Mouse (Mus musculus): ENCODE measurements at regions not wholly inside any gene's neighbourhood (a gene's known extent, or its start where the extent isn't known, plus 50 kb on each side); places are given as distances from the start of the nearest gene placed in this dataset.

- Histone ChIP-seq H3K27me3 (ENCODE audit: insufficient read depth, low read length) (no peaks in the 10 kb centered on the region), H3K4me2 (ENCODE audit: low read depth) (peak overlapping the region; percentile 24), H3K4me1 (ENCODE audit: insufficient read depth) (0 out of 2 replicates have a peak, but pooled peaks cover 4% of the 10 kb centered on the region), H3K4me3 (ENCODE audit: low read depth, low read length) (no peak overlapping the region), H3K36me3 (ENCODE audit: insufficient read depth) (no peaks in the 10 kb centered on the region), H3K9ac (peak overlapping the region; percentile 28; the same call in 1 of the 2 replicates), H3K27ac (ENCODE audit: low read depth, low read length) (no peak overlapping the region), H3K9me3 (ENCODE audit: low read length) (no peaks in the 10 kb centered on the region)
- ATAC-seq (peak; percentile 55; the same call in 1 of the 2 replicates), DNase-seq (peak; percentile 21)
- TF ChIP-seq CTCF (IDR thresholded peaks at IDR 0.05; ENCODE audit: low read depth) = no peak
- WGBS = 9% methylated on average over 10 of the region's 10 CpGs
Observed at GRCm38 (mm10) chr1:75680366-75680765, 134.3 kb downstream of the Slc4a3 start.

DNA sequence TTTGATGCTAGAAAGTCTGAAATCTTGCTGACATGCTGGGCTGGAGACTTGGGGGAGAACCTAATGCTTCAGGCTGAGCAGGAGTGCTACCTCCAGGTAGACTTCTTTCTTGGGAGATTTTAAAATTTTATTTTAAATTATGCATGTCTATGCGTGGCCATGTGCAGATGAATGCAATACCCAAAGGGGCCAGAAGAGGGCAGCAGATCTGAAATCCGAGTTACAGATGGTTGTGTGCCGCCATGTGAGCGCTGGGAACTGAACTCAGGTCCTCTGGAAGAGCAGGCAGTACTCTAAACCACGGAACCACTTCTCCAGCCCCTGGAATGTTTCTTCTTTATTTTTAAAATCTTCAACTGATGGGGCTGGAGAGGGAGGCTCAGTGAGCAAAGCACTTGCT, 135.8 kb downstream of the Slc4a3 start:
- no peaks in the 10 kb centered on the region for H3K9me3 ChIP-seq (ENCODE audit: low read length)
- peak; percentile 38 for TF ChIP-seq CTCF (IDR thresholded peaks at IDR 0.05; ENCODE audit: low read depth)
- 0 out of 2 replicates have a peak, but pooled peaks cover 4% of the 10 kb centered on the region for H3K4me1 ChIP-seq (ENCODE audit: insufficient read depth)
- DNase-seq (no peak), ATAC-seq (no peak)
- no peak overlapping the region for H3K4me3 ChIP-seq (ENCODE audit: low read depth, low read length)
- H3K9ac ChIP-seq = no peak overlapping the region
- H3K4me2 ChIP-seq (ENCODE audit: low read depth) = no peak overlapping the region
- H3K27me3 ChIP-seq (ENCODE audit: insufficient read depth, low read length) = no peaks in the 10 kb centered on the region
- H3K36me3 ChIP-seq (ENCODE audit: insufficient read depth) = no peaks in the 10 kb centered on the region
- no peak overlapping the region for H3K27ac ChIP-seq (ENCODE audit: low read depth, low read length)
- 96% methylated on average over 5 of the region's 5 CpGs for WGBS

- H3K4me3 ChIP-seq (ENCODE audit: low read depth, low read length) = no peak overlapping the region
- H3K4me2 ChIP-seq (ENCODE audit: low read depth) = no peak overlapping the region
- no peak for TF ChIP-seq CTCF (IDR thresholded peaks at IDR 0.05; ENCODE audit: low read depth)
- no peaks in the 10 kb centered on the region for H3K36me3 ChIP-seq (ENCODE audit: insufficient read depth)
- no peak overlapping the region for H3K27ac ChIP-seq (ENCODE audit: low read depth, low read length)
- no peak overlapping the region for H3K9ac ChIP-seq
- no peaks in the 10 kb centered on the region for H3K9me3 ChIP-seq (ENCODE audit: low read length)
- no peaks in the 10 kb centered on the region for H3K4me1 ChIP-seq (ENCODE audit: insufficient read depth)
- ATAC-seq (peak; percentile 42; the same call in 1 of the 2 replicates), DNase-seq (no peak)
- no peaks in the 10 kb centered on the region; the same call in 1 of the 2 replicates for H3K27me3 ChIP-seq (ENCODE audit: insufficient read depth, low read length)
- WGBS = 38% methylated on average over 1 of the region's 1 CpGs
Observed at GRCm38 (mm10) chr1:75692781-75693180, 146.7 kb downstream of the Slc4a3 start.

GRCm38 (mm10) chr1:75693231-75693914, 147.3 kb downstream of the Slc4a3 start:
- WGBS = 18% methylated on average over 12 of the region's 12 CpGs
- Histone ChIP-seq H3K4me3 (ENCODE audit: low read depth, low read length) (no peak overlapping the region), H3K4me1 (ENCODE audit: insufficient read depth) (no peaks in the 10 kb centered on the region), H3K9ac (no peak overlapping the region), H3K36me3 (ENCODE audit: insufficient read depth) (no peaks in the 10 kb centered on the region), H3K27me3 (ENCODE audit: insufficient read depth, low read length) (no peaks in the 10 kb centered on the region; the same call in 1 of the 2 replicates), H3K4me2 (ENCODE audit: low read depth) (no peak overlapping the region), H3K9me3 (ENCODE audit: low read length) (no peaks in the 10 kb centered on the region), H3K27ac (ENCODE audit: low read depth, low read length) (no peak overlapping the region)
- no peak for DNase-seq
- peak; percentile 31; the same call in 1 of the 2 replicates for TF ChIP-seq CTCF (IDR thresholded peaks at IDR 0.05; ENCODE audit: low read depth)
- ATAC-seq = peak; percentile 59

DNA sequence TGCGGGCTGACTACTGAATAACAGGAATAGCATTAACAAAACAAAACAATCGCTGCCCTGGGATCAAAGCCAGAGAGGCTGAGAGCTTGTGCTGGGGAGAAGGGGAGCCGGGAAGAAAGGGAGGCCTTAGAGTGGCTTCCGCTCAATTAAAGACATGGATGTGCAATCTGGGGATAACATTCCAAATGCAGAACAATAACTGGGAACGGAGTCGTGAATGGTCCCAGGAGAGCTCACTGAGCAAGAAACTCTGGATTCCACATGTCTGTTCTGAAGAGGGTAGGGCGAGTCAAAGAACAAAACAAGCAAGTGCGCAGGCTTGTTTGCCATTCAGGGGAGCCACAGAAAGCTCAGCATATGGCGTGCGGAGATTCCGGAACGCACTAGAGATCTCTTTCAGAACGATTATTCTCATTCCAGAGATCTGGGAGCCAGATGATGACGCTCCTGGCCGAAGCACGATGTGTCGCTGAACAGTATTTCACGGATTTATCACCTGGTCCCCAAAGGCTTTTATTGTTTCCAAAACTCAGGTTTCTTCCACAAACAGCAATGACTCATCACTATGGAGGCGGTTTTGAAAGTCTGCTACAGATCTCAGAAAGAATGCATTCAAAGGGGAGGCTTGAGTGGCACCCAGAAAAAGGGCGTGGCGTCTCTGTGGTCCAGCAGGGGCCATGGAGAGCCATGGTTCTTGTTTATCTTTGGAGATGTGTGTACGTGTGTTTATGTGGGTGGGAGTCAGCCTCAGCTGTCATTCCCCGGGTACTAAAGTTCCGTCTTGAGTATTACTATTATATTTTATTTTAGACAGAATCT, 159.0 kb downstream of the Slc4a3 start:
- peak overlapping the region; percentile 19; the same call in 1 of the 2 replicates for H3K9ac ChIP-seq

GRCm38 (mm10) chr1:75706126-75706525, 160.1 kb downstream of the Slc4a3 start:
- Histone ChIP-seq H3K27me3 (ENCODE audit: insufficient read depth, low read length) (0 out of 2 replicates have a peak, but pooled peaks cover 3% of the 10 kb centered on the region), H3K4me3 (ENCODE audit: low read depth, low read length) (no peak overlapping the region), H3K4me1 (ENCODE audit: insufficient read depth) (no peaks in the 10 kb centered on the region), H3K9ac (no peak overlapping the region), H3K4me2 (ENCODE audit: low read depth) (no peak overlapping the region), H3K27ac (ENCODE audit: low read depth, low read length) (no peak overlapping the region), H3K36me3 (ENCODE audit: insufficient read depth) (no peaks in the 10 kb centered on the region), H3K9me3 (ENCODE audit: low read length) (no peaks in the 10 kb centered on the region)
- no peak for TF ChIP-seq CTCF (IDR thresholded peaks at IDR 0.05; ENCODE audit: low read depth)
- no peak for ATAC-seq
- DNase-seq = no peak
- WGBS = 79% methylated on average over 9 of the region's 9 CpGs

More for the DNA sequence above, 159.0 kb downstream of the Slc4a3 start:
- H3K4me2 ChIP-seq (ENCODE audit: low read depth) = peak overlapping the region; percentile 46
- no peak for TF ChIP-seq CTCF (IDR thresholded peaks at IDR 0.05; ENCODE audit: low read depth)
- no peak overlapping the region for H3K27ac ChIP-seq (ENCODE audit: low read depth, low read length)
- DNase-seq (peak; percentile 72), ATAC-seq (peak; percentile 64)
- no peaks in the 10 kb centered on the region for H3K36me3 ChIP-seq (ENCODE audit: insufficient read depth)
- H3K9me3 ChIP-seq (ENCODE audit: low read length) = no peaks in the 10 kb centered on the region
- 14% methylated on average over 24 of the region's 24 CpGs for WGBS
- peak overlapping the region; percentile 20; the same call in 1 of the 2 replicates for H3K4me3 ChIP-seq (ENCODE audit: low read depth, low read length)
- 0 out of 2 replicates have a peak, but pooled peaks cover 3% of the 10 kb centered on the region for H3K27me3 ChIP-seq (ENCODE audit: insufficient read depth, low read length)
- no peaks in the 10 kb centered on the region for H3K4me1 ChIP-seq (ENCODE audit: insufficient read depth)

DNA sequence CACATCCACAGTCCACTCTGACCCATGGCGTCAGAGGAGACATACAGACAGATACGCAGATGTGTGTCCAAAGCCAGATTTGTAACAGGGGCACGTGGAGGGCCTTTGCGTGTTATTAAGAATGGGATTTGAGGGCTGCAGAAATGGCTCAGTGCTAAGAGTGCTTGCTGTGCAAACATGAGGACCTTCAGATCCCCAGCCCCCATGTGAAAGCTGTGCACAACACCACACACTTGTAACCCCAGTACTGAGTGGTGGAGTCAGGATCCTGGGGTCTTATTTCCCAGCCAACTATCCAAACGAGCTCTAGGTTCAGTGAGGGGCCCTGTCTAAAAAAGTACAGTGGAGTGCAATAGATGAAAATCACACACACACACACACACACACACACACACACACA, 177.4 kb downstream of the Slc4a3 start:
- TF ChIP-seq CTCF (IDR thresholded peaks at IDR 0.05; ENCODE audit: low read depth) = no peak
- Histone ChIP-seq H3K27ac (ENCODE audit: low read depth, low read length) (no peak overlapping the region), H3K4me2 (ENCODE audit: low read depth) (no peak overlapping the region), H3K4me1 (ENCODE audit: insufficient read depth) (no peaks in the 10 kb centered on the region), H3K27me3 (ENCODE audit: insufficient read depth, low read length) (no peaks in the 10 kb centered on the region), H3K9ac (no peak overlapping the region), H3K9me3 (ENCODE audit: low read length) (no peaks in the 10 kb centered on the region), H3K36me3 (ENCODE audit: insufficient read depth) (no peaks in the 10 kb centered on the region), H3K4me3 (ENCODE audit: low read depth, low read length) (no peak overlapping the region)
- ATAC-seq (no peak), DNase-seq (no peak)
- 81% methylated on average over 5 of the region's 5 CpGs for WGBS

All from forebrain, postnatal 0 days (tissue).